Mouse (Mus musculus) CH12.LX (cell line): ENCODE results near the gene Olfr332. TPM values are rescaled to one million over a fixed set of nuclear protein-coding genes. Genes with fewer than 3 reads are reported as not detected.
"Not testable (repeated sequence)": the region's sequence is repeated elsewhere in the genome, so short reads cannot be mapped to it uniquely, and the experiment has no call there.

ENCODE experiments used
- DNase-seq: peaks from one replicate; pipeline ENCODE4 v3.0.0-alpha.2; 2013; ENCODE audit errors: extremely low read depth
- H3K27ac ChIP-seq: 2 replicates; pipeline ENCODE4 v1.5.1; 2012; ENCODE audit warnings: low read depth, mild to moderate bottlenecking, control low read depth, moderate library complexity; ENCODE audit not compliant: insufficient read depth
- H3K27me3 ChIP-seq: replicated peaks from 2 replicates; pipeline ENCODE3; 2012; ENCODE audit warnings: inconsistent platforms
- H3K36me3 ChIP-seq, 2 experiments: replicated peaks in 1 of 2; 2 replicates each; pipeline versions ENCODE3 to v1.6.1; 2012; ENCODE audit warnings: inconsistent platforms in 1 of 2, low read length in 1 of 2, mild to moderate bottlenecking in 1 of 2, mixed read lengths in 1 of 2, moderate library complexity in 1 of 2; ENCODE audit not compliant: control insufficient read depth in 1 of 2, insufficient read depth in 1 of 2
- H3K4me1 ChIP-seq, 2 experiments: 2 replicates each; pipeline ENCODE4 v1.6.1; 2012; ENCODE audit warnings: inconsistent platforms in 1 of 2, moderate library complexity in 1 of 2; ENCODE audit not compliant: insufficient read depth in 2 of 2, control insufficient read depth in 1 of 2
- H3K4me2 ChIP-seq: 2 replicates; pipeline ENCODE4 v1.6.1; 2012; ENCODE audit warnings: low read depth, mild to moderate bottlenecking, control low read depth; ENCODE audit not compliant: poor library complexity, insufficient read depth, severe bottlenecking
- H3K4me3 ChIP-seq, 3 experiments: fragments of 150-350 bp in 1 of 3; sonication (generic) in 1 of 3; replicated peaks in 1 of 3; 2 replicates each; pipeline versions ENCODE3 to v1.5.1; 2011 to 2012; ENCODE audit warnings: low read depth in 2 of 3, low read length in 2 of 3, mild to moderate bottlenecking in 2 of 3, moderate library complexity in 2 of 3, control low read depth in 1 of 3, improper control_type of control experiment in 1 of 3, inconsistent platforms in 1 of 3, mixed read lengths in 1 of 3; ENCODE audit not compliant: poor library complexity in 1 of 3
- H3K79me2 ChIP-seq: replicated peaks from 2 replicates; pipeline ENCODE4 v1.6.1; 2012; ENCODE audit warnings: mild to moderate bottlenecking, moderate library complexity; ENCODE audit not compliant: control insufficient read depth, poor library complexity, insufficient read depth, severe bottlenecking; ENCODE audit errors: extremely low read depth
- H3K9ac ChIP-seq: 2 replicates; pipeline ENCODE4 v1.6.1; 2012; ENCODE audit warnings: low read depth, mild to moderate bottlenecking, control low read depth, moderate library complexity; ENCODE audit not compliant: insufficient read depth
- H3K9me3 ChIP-seq: replicated peaks from 2 replicates; pipeline ENCODE3; 2012; ENCODE audit warnings: low read length, inconsistent platforms, mixed read lengths
- BHLHE40 ChIP-seq: IDR thresholded peaks from 2 replicates; pipeline ENCODE4 v1.6.1; 2011; ENCODE audit warnings: mild to moderate bottlenecking, low read depth, low read length, improper control_type of control experiment
- CHD1 ChIP-seq: IDR thresholded peaks from 2 replicates; pipeline ENCODE4 v1.6.1; 2012; ENCODE audit warnings: low read depth, low read length, improper control_type of control experiment, inconsistent platforms
- CTCF ChIP-seq, 2 experiments: IDR thresholded peaks in 1 of 2; conservative IDR thresholded peaks in 1 of 2; 2 replicates each; pipeline ENCODE4 v1.5.1; 2011 to 2012; ENCODE audit warnings: low read depth in 2 of 2, low read length in 2 of 2, improper control_type of control experiment in 1 of 2, inconsistent platforms in 1 of 2, mild to moderate bottlenecking in 1 of 2, moderate library complexity in 1 of 2
- E2F4 ChIP-seq: IDR thresholded peaks from 2 replicates; pipeline ENCODE4 v1.6.1; 2011; ENCODE audit warnings: low read depth, low read length, improper control_type of control experiment; ENCODE audit not compliant: insufficient replicate concordance
- EP300 ChIP-seq: IDR thresholded peaks from 2 replicates; pipeline ENCODE4 v1.6.1; 2011; ENCODE audit warnings: low read length, improper control_type of control experiment
- IRF4 ChIP-seq: IDR thresholded peaks from 2 replicates; pipeline ENCODE4 v1.6.1; 2014; ENCODE audit warnings: low read depth, mild to moderate bottlenecking, inconsistent platforms, low read length, improper control_type of control experiment
- JUN ChIP-seq: IDR thresholded peaks from 2 replicates; pipeline ENCODE4 v1.6.1; 2011; ENCODE audit warnings: low read depth, mild to moderate bottlenecking, low read length, improper control_type of control experiment, moderate library complexity; ENCODE audit not compliant: insufficient read depth
- JUND ChIP-seq: conservative IDR thresholded peaks from 2 replicates; pipeline ENCODE4 v1.6.1; 2011; ENCODE audit warnings: low read depth, low read length, improper control_type of control experiment
- KAT2A ChIP-seq: IDR thresholded peaks from 2 replicates; pipeline ENCODE4 v1.6.1; 2012; ENCODE audit warnings: low read length, improper control_type of control experiment, inconsistent platforms; ENCODE audit not compliant: insufficient replicate concordance
- MXI1 ChIP-seq: IDR thresholded peaks from 2 replicates; pipeline ENCODE4 v1.6.1; 2011; ENCODE audit warnings: mild to moderate bottlenecking, low read depth, low read length, improper control_type of control experiment
- RAD21 ChIP-seq: IDR thresholded peaks from 2 replicates; pipeline ENCODE4 v1.6.1; 2011; ENCODE audit warnings: low read depth, mild to moderate bottlenecking, low read length, improper control_type of control experiment, moderate library complexity
- SIN3A ChIP-seq: IDR thresholded peaks from 2 replicates; pipeline ENCODE4 v1.6.1; 2012; ENCODE audit warnings: low read length, improper control_type of control experiment, inconsistent platforms
- SMC3 ChIP-seq: IDR thresholded peaks from 2 replicates; pipeline ENCODE4 v1.6.1; 2011; ENCODE audit warnings: low read depth, low read length, improper control_type of control experiment
- USF1 ChIP-seq: IDR thresholded peaks from 2 replicates; pipeline ENCODE4 v1.6.1; 2014; ENCODE audit warnings: low read depth, mild to moderate bottlenecking, inconsistent platforms, low read length, improper control_type of control experiment
- USF2 ChIP-seq: conservative IDR thresholded peaks from 2 replicates; pipeline ENCODE4 v1.6.1; 2011; ENCODE audit warnings: low read depth, low read length, improper control_type of control experiment
- ZC3H11A ChIP-seq: IDR thresholded peaks from 2 replicates; pipeline ENCODE4 v1.6.1; 2012; ENCODE audit warnings: low read depth, mild to moderate bottlenecking, inconsistent platforms, low read length, improper control_type of control experiment
- ZKSCAN1 ChIP-seq: IDR thresholded peaks from 2 replicates; pipeline ENCODE4 v1.6.1; 2012; ENCODE audit warnings: low read depth, inconsistent platforms, low read length, improper control_type of control experiment, borderline replicate concordance
- ZMIZ1 ChIP-seq: IDR thresholded peaks from 2 replicates; pipeline ENCODE4 v1.6.1; 2012; ENCODE audit warnings: low read depth, mild to moderate bottlenecking, inconsistent platforms, low read length, improper control_type of control experiment
- ZNF384 ChIP-seq: IDR thresholded peaks from 2 replicates; pipeline ENCODE4 v1.6.1; 2012; ENCODE audit warnings: low read depth, low read length, improper control_type of control experiment, inconsistent platforms
- dilution Hi-C: fragments of 300-500 bp; cut with MboI; formaldehyde crosslinking; loops from 2 replicates; pipeline ENCODE4 v1.14.3; 2020; ENCODE audit warnings: low sequenced_read_pairs; ENCODE audit not compliant: extremely low pct_unique_long_range_greater_than_20kb, extremely low pct_ligation_motif_present
- in situ Hi-C: fragments of 300-500 bp; cut with MboI; formaldehyde crosslinking; loops from 3 replicates; pipeline ENCODE4 v1.14.3; 2019; ENCODE audit warnings: low sequenced_read_pairs, low pct_ligation_motif_present, low pct_unique_long_range_greater_than_20kb, mixed read lengths
- polyA plus RNA-seq: library from polyadenylated mRNA; unstranded; fragments of >175 nt; gene quantifications from 2 replicates; pipeline ENCODE4 v1.2.1, GENCODE M21; 2012; ENCODE audit warnings: low read depth; ENCODE audit not compliant: insufficient read length
- total RNA-seq, 2 experiments: library from RNA; depleted of rRNA; stranded (reverse); fragments of 300-350 nt in 1 of 2; fragments of >200 nt in 1 of 2; gene quantifications; 2 replicates each; pipeline ENCODE4 v1.2.3; 2012 to 2014

Olfr332 gene
- total and polyA plus RNA-seq, 3 experiments = not detected

GRCm38 (mm10) chr11:58502472-58502871 lies 10.1 kb upstream of the Olfr332 start, which contains the start of gene Olfr331:
TSS of gene Olfr331 (minus strand) at chr11:58502572.
- DNase-seq, in situ Hi-C loops, H3K4me1 ChIP-seq, H3K4me3 ChIP-seq, H3K9me3 ChIP-seq, H3K4me2 ChIP-seq, H3K79me2 ChIP-seq, H3K36me3 ChIP-seq, H3K9ac ChIP-seq, H3K27ac ChIP-seq, dilution Hi-C loops: not testable (repeated sequence)
- H3K27me3 ChIP-seq = peaks cover 50% of the 10 kb centered on the region

DNA sequence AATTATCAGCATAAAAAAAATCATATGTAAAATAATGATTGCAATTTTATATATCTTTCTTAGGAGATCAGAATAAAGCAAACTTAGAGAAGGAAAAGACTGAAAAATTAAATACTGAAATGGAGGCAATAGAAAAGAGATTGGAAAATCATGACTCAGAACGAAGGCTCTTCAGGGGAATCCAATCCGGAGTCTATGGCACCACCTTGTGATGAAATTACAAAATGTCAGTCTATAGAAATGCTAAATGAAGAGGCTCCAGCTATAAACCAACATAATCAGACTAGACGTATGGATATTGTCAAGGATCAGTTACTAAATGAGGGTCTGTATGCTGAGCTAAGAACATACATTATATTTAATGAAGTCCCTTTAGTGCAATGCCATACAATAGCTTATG lies 6.9 kb upstream of the Olfr332 start:
- Histone ChIP-seq H3K4me3 (no peak overlapping the region), H3K36me3 (no peaks in the 10 kb centered on the region), H3K9me3 (peaks cover 3% of the 10 kb centered on the region), H3K27me3 (peaks cover 61% of the 10 kb centered on the region), H3K79me2 (no peaks in the 10 kb centered on the region), H3K9ac (no peak overlapping the region), H3K27ac (no peak overlapping the region), H3K4me1 (no peaks in the 10 kb centered on the region), H3K4me2 (no peak overlapping the region)
- TF ChIP-seq ZKSCAN1 (no peak), RAD21 (peak; percentile 76), CTCF (conservative IDR thresholded peaks at IDR 0.05 in 1 of 2, IDR thresholded peaks at IDR 0.05 in 1 of 2; ENCODE audit: low read depth in 2 of 2, low read length in 2 of 2) (peak in 1 of 2 experiments; percentile 74; a peak in 2 of 4 replicates), USF2 (no peak), JUN (no peak), KAT2A (no peak), ZMIZ1 (no peak), SMC3 (peak; percentile 71), ZNF384 (no peak), JUND (no peak; the same call in 1 of the 2 replicates), SIN3A (no peak), IRF4 (peak; percentile 14; the same call in 1 of the 2 replicates), ZC3H11A (no peak)
- dilution Hi-C loops = no loop called here
- in situ Hi-C loops = no loop called here
- DNase-seq = peak; percentile 8

DNA sequence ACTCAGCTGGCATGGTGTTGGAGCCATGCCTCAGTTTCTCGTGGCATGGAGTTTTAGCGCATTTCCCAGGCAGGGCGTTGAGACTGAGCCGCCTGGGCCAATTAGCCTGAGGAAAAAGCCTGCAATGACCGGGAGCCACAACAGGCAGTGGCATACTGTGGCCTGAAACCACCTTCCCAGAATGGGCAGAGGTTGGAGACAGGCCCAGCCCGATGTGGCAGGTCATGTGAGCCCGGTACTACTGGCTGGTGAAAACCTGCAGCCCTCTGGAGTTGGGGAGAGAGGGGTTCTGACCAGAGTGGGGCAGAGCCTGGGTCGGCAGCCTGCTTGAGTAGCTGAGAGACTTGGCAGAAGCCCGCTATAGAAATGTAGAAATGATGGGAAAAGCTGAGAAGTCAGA lies 6.4 kb upstream of the Olfr332 start:
- Histone ChIP-seq H3K9me3 (peaks cover 3% of the 10 kb centered on the region), H3K4me1 (no peaks in the 10 kb centered on the region), H3K79me2 (no peaks in the 10 kb centered on the region), H3K36me3 (no peaks in the 10 kb centered on the region), H3K4me2 (no peak overlapping the region), H3K27me3 (peaks cover 58% of the 10 kb centered on the region), H3K4me3 (no peak overlapping the region), H3K27ac (no peak overlapping the region), H3K9ac (no peak overlapping the region)
- DNase-seq = no peak
- no peak for TF ChIP-seq ZKSCAN1
- TF ChIP-seq EP300 = no peak
- no peak for TF ChIP-seq BHLHE40
- no peak for TF ChIP-seq CHD1
- no peak for TF ChIP-seq SIN3A
- TF ChIP-seq MXI1 = no peak
- no peak for TF ChIP-seq CTCF (conservative IDR thresholded peaks at IDR 0.05 in 1 of 2, IDR thresholded peaks at IDR 0.05 in 1 of 2; ENCODE audit: low read depth in 2 of 2, low read length in 2 of 2)
- TF ChIP-seq USF1 = no peak
- no peak for TF ChIP-seq ZMIZ1
- no peak for TF ChIP-seq E2F4
- in situ Hi-C loops (no loop called here), dilution Hi-C loops (no loop called here)
